Mouse (Mus musculus) myocyte (in vitro differentiated cells): ENCODE results near the gene Slc8a1.

Experiments used
- CEBPB ChIP-seq: IDR thresholded peaks from 2 replicates; pipeline ENCODE4 v1.6.1; 2011; ENCODE audit warnings: mild to moderate bottlenecking, moderate library complexity; ENCODE audit not compliant: poor library complexity, insufficient read depth, severe bottlenecking
- POLR2A ChIP-seq: IDR thresholded peaks from one replicate; pipeline ENCODE4 v1.6.1; 2011; ENCODE audit warnings: low read depth, mild to moderate bottlenecking, control low read depth, moderate library complexity; ENCODE audit not compliant: insufficient read length

DNA sequence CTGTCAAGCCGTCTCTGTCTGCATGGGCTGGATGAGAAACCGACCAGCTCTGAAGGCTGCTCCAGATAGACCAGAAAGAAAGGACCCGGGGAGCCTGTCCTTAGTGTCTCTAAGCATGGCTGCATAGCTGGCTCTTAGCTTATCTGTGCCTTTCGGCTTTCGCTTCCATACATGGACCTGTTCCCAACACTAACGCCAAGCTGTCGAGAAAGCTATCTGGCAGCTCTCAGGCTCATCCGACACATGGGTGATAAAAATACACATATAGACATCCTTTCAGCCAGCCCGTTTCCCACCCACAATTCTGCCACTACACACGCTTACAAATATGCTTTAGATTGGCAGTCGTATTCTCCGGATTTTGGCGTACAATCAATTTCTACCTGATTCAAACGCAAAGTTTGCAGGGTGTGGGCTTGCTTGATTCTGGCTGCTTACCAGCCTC lies at the start of gene Slc8a1:
- no peak for TF ChIP-seq POLR2A
- TF ChIP-seq CEBPB: no peak
